Mouse (Mus musculus) bone marrow, adult 2 months (tissue): ENCODE measurements at regions not wholly inside any gene's neighbourhood (a gene's known extent, or its start where the extent isn't known, plus 50 kb on each side); places are given as distances from the start of the nearest gene placed in this dataset.

Experiments used
- CTCF ChIP-seq: fragments of 200-500 bp; IDR thresholded peaks from 2 replicates; pipeline ENCODE4 v1.5.1; 2011; ENCODE audit warnings: low read length, control low read depth; ENCODE audit not compliant: control insufficient read depth, insufficient read depth
- POLR2A ChIP-seq: fragments of 200-500 bp; IDR thresholded peaks from 2 replicates; pipeline ENCODE4 v1.6.1; 2011; ENCODE audit warnings: low read depth, mild to moderate bottlenecking, control low read depth, low read length, borderline replicate concordance; ENCODE audit not compliant: control insufficient read depth

DNA sequence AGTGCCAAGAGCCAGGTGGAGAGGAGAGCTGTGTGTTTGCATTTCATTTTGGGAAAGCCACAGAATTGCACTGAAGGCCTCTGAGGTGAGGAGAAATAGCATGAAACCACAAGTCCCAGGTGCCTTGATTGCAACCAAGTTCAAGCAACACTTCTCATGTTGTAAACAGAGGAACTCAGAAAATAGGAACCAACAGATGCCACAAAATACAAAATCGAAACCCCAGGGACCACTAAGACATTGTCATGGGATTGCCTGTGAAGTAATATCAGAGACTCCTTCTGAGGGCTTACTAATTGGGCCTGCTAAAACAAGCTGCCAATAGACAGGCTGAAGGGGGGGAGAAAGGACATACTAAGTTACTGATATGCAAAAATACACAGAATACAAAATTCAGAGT lies 1510.5 kb upstream of the Lrrc6 start:
- no peak for TF ChIP-seq CTCF
- TF ChIP-seq POLR2A: no peak
